Mouse (Mus musculus) cerebellum, adult 9-11 months (tissue): ENCODE measurements at regions not wholly inside any gene's neighbourhood (a gene's known extent, or its start where the extent isn't known, plus 50 kb on each side); places are given as distances from the start of the nearest gene placed in this dataset.
A peak's percentile ranks its signal among the peaks of the same experiment; 100 is the strongest.
"Not testable (repeated sequence)": the region's sequence is repeated elsewhere in the genome, so short reads cannot be mapped to it uniquely, and the experiment has no call there.

Experiments used
- DNase-seq: peaks from one replicate; pipeline ENCODE4 v3.0.0; 2022

DNA sequence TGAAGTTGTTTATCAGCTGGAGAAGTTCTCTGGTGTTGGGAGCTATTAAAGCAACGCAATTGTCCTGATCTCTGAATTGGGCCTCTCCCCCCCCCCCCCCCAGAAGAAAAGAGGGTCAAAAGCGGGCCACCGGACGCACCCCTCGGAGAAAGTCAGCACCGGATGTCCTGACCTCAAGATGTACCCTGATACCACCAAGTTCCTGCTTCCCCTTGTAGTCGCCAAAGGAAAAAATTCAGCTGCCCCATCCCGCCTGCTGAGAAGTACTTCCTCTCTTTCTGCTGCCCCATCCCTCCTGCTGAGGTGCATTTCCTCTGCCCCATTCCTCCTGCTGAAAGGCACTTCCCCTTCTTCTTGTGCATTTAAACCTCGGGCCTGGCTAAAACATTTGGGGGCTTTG lies 1191.1 kb upstream of the 1700008P02Rik start:
- not testable (repeated sequence) for DNase-seq

DNA sequence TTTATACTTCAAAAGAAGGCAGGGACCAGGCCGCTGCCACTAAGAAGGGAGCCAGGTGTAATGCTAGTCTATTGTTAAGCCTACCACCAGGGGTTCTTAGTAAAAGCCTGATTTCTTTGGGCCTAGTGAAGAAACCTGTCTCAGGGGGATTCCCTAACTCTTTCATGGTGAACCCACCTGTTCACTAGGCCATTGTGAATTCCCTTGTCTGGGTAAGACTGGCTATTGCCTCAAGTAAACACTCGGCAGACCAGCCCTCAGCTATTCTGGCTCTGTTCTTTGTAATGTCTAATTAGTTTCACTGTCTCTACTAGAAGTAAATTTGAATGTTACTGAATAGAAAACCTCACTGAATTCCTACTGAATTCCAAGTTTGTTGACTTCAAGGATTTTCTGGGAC lies 1184.9 kb upstream of the 1700008P02Rik start:
- not testable (repeated sequence) for DNase-seq

DNA sequence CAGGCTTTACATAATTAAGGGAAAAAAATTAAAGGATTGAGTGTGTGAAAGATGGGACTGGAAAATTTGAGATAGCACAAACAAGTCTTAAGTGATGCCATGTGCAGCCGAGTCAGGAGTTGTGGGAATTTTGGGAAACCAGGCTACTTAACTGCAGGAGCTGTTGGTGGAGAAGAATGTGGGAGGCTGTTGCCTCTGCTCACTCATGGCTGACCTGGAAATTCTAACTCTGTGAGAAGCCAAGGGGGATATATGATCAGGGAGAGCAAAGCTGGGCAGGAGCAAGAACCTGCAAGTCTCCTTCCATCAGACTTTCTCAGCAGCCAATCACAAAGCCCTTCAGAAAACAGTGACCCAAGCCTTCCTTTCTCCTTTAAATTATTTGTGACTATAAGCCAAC lies 1184.0 kb upstream of the 1700008P02Rik start:
- DNase-seq: no peak

DNA sequence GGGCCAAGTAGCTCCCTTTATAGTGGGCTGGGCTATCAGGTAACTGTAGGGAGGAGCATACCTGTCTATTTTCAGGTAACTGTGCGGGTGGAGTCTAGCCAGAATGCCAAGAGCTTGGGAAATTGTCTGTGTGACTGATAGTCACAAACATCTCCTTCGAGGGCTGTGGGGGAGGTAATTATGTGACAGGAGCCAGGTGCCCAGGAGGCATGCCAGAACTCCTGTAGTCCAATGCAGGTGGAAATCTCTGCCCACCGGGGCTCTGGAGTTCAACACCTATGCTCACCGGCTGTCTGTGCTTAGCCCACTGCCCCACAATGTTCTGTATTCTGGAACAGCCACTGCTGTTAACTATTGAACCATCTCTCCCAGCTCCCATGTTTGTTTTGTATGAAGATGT lies 1179.2 kb upstream of the 1700008P02Rik start:
- peak; percentile 9 for DNase-seq

DNA sequence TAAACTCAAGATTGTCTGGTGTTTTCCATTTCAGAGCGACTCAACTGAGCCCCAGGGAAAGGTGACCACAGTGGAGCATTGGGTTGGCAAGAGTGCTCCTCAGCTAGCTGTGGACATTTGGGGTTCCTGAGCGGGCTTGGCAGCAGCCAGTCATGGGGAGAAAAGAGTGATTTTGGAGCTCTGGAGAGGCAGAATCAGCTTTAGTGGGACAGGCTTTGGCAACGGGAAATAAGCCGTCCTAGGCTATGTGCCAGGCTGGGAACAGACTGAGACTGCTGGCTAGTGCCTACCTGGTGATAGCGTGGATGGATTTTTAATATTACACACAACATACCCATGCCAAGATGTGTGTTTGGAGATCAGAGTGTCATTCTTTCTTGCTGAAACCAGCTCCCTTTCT lies 1167.4 kb upstream of the 1700008P02Rik start:
- DNase-seq: peak; percentile 93

DNA sequence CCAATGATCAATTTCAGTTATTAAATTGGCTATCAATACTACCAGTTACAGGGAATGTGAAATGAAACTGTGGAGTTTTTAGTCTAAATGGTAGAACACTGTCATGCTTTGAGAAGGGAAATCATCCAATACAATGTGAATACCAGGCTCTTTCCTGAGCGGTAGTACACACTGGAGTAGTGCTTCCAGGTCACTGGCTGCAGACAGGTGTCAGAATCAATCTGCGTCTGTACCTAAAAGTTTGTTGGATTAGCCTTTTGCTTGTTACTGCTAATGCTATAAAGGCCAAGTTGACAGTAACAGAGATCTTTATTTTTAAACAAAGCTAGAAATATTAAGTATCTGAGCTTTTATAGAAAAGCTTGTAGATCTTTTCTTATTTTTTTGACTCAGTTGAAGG lies 1164.9 kb upstream of the 1700008P02Rik start:
- DNase-seq: no peak

DNA sequence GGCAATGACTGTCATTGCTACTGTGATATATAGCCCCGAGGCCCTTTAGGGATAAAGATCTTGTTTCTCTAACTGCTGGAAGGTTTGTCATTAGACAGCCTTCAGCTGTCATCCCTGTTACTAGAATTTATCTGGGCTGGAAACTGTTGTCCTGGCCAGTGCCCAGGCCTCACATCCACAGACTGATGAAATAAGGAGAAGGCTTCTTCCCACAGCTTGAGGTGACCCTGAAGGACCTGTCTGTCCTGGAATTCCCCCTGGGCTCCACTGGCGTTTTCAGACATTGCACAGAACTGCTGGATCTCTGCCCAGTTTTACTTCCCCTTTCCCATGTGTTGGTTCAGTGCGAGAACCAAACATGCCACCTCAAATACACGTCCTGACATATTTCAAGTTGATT lies 1135.2 kb upstream of the 1700008P02Rik start:
- DNase-seq: no peak

DNA sequence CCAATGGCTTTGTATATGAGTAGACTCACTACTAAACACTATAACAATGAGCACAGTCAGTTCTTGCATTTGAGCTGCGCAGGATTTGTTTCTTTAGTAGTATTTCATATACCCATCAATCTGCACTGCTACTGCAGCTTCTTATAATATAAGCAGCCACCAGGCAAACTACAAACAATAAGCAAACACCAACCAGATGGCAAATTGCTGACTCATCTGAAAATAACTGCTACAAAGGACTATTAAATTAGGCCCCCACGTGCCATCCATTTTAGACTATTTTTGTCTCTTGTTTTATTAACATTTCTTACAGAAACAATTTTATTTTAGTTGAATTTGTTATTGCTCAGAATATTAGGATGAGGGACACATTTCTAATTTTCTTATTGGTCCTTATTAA lies 1093.5 kb upstream of the 1700008P02Rik start:
- no peak for DNase-seq

DNA sequence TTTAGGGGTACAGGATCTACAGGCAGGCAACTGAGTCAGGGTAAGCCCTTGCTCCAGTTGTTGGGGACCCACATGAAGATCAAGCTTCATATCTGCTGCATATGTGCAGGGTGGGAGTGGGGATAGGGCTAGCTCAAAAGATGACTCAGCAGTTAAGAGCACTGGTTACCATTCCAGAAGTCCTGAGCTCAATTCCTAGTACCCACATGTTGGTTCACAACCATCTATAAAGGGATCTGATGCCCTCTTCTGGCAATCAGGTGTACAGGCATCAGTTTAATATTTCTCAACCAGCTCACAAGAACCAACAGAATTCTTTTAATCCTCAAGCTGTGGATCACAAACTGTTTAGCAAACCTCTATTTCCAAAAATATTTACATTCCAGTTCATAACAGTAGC lies 1092.9 kb upstream of the 1700008P02Rik start:
- no peak for DNase-seq

DNA sequence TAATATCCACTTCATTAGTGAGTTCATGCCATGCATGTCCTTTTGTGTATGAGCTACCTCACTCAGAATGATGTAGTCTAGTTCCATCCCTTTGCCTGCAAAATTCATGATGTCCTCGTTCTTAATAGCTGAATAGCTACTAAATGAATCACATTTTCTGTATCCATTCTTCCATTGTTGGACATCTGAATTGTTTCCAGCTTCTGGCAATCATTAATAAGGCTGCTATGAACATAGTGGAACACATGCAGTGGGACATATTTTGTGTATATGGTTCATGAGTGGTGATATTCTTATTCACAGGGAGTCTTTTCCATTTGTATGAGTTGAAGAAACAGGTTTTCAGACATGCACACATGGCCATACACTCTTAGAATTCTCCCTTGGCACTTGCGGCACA lies 1092.2 kb upstream of the 1700008P02Rik start:
- DNase-seq: no peak

DNA sequence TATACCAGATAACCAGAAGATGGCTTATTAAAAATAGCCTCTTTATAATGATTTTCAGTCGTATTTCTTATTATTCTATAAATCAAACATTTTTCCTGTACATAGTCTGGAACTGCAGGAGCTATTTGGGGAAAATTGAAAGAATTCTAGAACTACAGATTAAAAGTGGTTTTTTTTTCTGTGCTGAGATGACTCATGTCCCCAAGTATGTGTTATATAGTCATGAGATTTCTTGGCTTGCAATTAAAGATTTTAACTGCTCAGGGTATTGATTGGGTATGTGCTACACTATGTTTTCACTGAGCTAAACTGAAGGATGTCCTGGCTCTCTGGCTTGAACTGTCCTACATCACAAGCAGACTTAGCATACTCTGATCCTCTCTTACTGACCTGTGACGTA lies 1088.4 kb upstream of the 1700008P02Rik start:
- no peak for DNase-seq

DNA sequence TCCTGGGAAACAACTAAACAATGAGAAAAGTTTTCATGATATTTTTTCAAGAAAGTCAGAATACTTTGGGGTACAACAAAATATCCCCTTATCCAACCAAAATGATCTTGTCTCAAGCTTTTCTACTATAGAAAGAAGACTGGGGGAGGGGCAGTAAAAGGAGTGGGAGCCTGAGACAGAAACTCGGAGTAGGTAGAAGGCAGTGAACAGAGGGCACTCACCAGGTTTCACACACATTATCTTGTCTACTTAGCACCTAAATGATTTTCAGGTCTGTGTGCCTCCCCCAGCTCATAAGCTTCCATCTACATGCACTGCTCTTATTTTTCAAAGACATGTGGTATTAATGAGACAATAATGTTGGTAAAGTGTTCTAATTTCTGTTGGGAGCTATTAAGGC lies 1063.3 kb upstream of the 1700008P02Rik start:
- DNase-seq: no peak

DNA sequence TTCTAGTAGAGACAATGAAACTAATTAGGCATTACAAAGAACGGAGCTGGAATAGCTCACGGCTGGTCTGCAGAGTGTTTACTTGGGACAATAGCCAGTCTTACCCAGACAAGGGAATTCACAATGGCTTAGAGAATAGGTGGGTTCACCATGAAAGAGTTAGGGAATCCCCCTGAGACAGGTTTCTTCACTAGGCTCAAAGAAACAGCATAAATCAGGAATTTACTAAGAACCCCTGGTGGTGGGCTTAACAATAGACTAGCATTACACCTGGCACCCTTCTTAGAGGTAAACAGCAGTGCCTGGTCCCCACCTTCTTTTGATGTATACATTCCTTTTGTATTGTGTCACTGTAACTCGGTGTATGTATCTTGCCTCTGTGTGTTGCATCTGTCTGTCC lies 1062.6 kb upstream of the 1700008P02Rik start:
- DNase-seq: not testable (repeated sequence)

DNA sequence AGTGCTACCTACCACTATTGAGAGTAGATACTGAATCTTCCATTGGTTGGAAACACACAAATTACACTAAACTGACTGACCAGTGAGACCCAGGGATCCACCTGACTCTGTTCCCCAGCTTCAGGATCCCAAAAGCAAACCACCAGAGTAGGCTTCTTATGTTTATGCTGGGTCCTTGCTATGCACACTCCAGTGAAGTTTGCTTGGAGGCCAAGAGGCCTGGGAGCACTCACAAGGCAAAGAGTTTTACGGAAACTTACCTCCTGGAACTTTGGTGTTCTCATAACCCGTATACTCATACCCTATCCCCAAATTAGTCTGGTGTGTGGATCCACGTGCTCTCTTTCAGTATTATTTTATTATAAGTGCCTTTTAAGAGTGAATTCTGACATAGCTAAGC lies 1062.1 kb upstream of the 1700008P02Rik start:
- DNase-seq: no peak

DNA sequence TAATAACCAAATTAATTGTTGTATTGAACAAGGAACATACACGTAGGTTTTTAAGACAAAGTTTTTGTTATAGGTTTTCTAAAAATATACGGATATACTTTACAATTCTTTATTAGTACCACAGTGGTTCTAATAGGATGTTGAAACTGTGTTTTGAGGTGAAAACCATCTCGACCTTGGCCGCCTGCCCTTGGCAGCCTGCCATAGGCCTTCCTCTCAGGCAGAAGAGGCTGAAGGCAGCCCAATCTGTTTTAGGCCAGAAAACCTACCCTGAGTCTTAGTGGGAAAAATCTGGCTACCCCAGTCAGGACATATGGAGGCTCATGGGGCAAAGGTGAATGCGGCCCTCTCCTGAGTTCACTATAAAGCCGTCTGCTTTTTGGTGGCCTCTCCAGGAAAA lies 1049.7 kb upstream of the 1700008P02Rik start:
- DNase-seq: no peak

DNA sequence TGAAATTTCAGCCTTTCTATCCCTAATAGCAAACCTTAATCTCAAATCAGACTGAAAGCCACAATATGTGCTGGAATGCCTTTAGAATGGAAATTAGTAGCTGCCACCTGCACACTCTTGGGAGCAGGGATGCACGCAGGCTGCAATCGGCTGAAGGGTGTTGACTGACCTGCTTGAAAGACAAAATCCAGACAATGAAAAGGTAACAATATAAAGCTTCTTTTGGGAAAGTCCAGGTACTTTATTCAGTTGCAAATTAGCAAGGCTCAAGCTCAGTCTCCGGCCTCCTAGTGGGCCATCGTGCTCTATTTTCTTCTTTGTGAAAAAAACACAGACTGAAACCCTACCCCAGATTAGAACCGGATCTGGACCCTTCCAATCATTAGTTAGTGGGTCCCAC lies 1047.6 kb upstream of the 1700008P02Rik start:
- DNase-seq: not testable (repeated sequence)

DNA sequence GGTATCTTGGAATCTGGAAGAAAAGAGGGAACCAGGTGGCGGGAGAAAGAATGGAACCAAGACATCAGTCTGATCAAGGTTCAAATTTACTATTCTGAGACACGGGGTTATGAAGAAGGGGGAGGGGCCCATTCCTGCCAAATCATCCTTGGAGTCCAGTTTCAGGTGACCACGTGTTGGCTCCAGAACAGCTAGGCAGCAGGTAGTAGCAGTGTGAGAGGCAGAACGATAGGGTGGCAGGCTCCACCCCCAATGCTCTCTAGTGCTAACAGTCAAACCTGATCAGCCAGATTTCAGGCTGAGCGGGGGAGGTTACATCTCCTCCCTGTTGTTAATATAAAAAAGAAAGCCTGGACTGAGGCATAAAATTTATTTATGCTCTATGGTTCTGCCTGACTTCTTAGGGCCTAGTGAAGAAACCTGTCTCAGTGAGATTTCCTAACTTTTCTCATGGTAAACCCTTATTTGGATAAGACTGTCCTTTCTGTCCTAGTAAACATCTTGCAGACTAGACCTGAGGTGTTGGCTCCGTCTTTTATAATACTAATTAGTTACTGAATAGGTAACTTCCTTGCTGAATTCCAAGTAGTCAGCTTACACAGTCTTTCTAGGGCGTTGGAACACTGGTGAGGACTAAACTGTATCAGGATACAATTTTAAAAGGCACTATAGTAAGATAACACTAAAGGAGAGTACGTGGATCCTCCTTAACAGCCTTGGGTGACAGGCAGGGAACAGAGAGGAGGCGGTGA lies 1046.3 kb upstream of the 1700008P02Rik start:
- not testable (repeated sequence) for DNase-seq
